Mouse (Mus musculus) adrenal gland, adult 8-10 months (tissue): Measurements from ENCODE around the gene Gkn2. TPM values are rescaled to one million over a fixed set of nuclear protein-coding genes. Genes with fewer than 3 reads are reported as not detected.

ENCODE experiments used
- DNase-seq: peaks from one replicate; pipeline ENCODE4 v3.0.0; 2022
- total RNA-seq, 4 experiments: library from RNA; stranded (reverse); gene quantifications; 2 replicates each; pipeline ENCODE4 v1.2.4; 2022

Gkn2 gene
- total RNA-seq, 4 experiments from 2014 or later: not detected

DNA sequence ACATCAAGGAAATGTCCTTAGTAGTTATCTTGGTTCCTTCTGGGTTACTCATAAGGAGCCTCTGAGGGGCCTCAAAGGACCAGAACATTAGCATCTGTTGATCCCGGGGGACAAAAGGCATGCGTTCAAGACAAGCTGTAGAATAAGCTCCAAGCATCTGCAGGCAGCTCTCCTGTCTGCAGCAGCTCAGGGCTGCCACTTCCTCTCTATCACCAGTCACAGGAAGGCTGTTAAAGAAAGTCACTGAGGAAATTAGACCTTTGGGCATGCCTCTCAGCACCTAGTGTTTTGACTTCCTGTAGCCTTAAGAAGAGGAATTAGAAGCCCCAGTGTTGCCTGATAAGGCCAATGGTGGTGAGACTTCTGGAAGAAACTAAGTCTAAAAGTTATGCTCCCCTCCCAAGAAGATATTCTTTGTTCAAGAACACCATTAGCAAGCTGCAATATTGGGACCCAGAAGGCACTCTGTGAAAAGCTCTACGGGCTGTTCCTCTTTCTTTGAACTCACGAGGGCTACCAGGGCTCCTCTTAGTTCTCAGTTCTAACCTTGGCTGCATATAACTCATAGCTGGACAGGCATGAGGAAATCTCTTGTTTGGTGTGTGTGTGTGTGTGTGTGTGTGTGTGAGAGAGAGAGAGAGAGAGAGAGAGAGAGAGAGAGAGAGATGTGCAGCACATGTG is 26.9 kb downstream of the Gkn2 start:
- DNase-seq: no peak

DNA sequence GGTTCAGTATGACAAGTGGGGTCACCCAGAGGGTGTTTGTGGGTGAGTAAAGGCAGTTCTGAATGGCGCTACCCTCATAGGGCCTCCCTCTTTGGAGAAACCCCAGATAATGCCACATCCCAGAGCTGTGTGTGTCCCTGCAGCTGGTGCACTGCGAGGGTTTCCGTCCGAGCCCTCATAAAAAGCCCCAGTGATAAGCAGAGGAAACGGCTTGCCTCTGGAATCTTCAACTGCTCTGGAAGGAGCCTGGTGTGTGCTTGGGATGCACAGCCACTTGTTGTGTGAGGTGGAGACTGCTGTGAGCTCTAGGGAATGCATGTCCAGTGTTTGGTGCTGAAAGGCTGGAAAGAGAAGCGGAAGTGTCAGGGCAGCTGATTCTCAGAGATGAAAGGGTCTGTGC is 28.3 kb downstream of the Gkn2 start:
- no peak for DNase-seq

DNA sequence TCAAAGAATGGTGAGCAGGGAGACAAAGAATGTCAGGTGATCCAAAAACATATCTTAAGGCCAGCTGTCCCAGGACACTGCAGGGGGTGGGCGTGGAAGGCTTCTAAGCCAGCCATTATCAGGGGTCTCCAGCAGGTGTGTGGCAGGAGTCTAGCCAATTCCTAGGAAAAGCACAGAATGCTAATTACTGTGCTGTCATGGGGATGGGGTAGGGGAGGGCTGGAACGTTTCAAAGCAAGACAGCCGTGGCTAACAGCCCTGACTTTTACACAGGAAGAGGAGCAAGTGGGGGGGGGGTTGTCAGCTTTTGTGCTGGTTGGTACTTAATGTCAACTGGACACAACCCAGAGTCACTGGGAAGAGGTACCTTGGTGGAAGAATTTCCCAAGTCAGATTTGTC is 38.9 kb downstream of the Gkn2 start:
- DNase-seq: no peak

DNA sequence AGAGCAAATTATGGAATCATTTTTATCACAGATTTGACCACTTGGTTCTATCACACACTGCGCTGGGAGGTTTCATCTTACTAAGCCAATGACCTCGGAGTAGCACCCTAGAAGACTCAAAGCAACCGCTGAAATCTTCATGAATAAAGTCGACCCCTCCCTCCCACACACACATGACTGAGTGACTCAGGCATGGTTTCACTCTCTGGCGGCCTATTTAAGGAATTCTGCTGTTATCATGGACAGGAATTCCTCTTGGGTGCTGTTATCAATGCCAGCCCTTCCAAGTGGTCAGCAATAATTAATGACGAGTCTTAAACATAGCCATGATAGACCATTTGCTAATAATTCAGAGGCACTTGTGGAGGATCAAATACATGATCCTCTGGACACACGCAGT is 49.1 kb downstream of the Gkn2 start:
- peak; percentile 3 for DNase-seq

DNA sequence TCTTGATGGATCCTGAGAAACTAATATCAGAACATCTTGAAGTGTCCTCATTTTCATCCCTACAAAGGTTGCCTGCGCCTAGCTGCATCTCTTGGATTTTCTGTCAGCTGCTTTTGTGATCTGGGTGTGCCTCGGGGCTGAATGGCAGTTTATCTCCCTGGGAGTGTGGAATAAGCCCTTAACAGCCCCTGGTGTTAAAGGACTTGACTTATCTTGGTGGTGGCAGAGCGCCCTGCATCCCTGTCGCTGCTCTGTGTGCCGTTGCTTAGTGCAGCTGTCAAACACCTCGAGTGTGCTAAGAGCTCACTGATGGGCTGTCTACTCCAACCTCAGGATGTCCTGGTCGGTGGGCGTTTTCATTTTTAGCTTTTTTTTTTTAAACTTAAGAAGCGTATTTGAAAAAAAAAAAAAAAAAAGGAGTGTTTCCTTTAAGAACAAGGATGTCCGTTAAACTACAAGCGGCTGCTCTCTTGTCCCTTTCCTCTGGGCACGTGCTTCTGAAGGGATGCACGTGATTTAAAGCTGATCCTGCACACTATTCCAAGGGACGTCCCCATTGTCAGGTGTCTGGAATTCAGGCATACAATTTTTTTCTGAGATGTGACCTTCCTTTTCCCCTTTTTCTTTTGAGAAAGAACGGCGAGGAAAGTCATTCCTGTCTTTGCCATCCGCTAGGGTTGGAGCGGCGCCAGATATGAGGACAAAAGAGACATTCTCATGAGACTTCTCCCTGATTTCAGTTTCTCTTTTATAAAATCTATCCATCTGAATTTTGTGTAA is 51.1 kb downstream of the Gkn2 start:
- DNase-seq: peak; percentile 14

DNA sequence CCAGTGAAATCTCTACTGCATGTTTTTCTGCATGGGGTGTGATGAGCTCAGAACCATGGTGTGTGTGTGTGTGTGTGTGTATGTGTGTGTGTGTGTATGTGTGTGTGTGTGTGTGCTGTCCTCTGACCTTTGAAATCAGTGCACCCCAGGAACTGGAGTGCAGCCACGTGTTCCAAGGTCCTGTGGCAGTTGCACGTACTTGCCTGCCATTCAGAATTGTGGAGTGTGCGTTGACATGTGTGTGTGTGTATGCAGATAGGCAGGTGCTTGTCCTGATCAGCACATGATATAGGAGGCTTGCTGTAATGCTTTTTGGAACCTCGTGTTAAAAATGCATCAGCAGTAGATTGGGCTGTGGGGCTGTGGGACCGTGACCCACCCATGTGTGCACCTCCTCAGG is 53.8 kb downstream of the Gkn2 start:
- DNase-seq: no peak

DNA sequence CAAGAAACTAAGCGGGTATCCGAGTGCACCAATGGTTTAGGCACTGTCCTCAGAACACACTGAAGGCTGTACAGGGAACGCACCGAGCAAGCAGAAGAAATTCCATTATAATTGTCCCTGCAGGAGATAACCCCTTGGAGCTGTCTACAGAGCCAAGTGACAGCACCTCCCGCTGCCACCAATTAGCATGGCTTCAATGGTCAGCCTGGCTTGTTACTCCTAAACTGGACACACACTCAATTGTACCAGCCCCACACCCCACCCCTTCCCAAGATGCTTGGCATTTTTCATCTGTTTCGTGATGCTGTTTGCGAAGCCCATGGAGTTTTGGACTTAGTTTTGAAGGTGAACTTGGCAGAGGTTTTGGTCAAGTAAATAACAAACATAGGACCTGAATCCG is 54.5 kb downstream of the Gkn2 start:
- no peak for DNase-seq

DNA sequence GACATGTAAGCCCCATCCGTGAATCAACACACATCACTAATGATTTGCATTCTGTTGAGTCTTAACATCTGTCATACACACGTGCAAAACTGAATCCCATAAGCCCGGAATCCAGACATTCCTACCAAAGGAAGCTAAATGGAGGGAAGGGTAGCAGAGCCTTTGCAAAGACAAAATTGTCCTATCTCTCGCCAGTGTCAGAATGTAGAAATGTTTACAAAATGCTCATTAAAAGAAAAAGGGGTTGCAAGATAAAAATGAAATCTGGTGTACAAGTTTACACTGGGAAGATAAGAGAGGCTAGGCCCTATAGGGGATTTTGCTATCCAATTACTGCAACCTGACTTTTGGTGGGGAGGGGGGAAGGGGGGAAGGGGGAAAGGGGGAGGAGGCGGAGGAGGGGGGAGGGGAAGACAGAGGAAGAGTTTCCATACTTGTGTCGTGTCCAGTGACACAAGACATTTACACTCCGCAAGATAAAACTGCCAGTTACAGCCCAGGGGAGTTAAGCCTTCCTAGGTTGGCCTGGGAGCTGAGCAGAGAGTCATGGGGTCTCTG is 55.4 kb downstream of the Gkn2 start, which contains the start of gene Bmp10:
Bmp10 (plus strand) TSS at position 508 of the 558 bp plus-strand sequence.
- no peak for DNase-seq

Other genes with a start within 250 kb of the Gkn2 start
- 10 to 100 TPM; 13.9 to 22.5 (median 18.3) TPM for gene Antxr1, start 37.5 kb upstream of the Gkn2 start, total RNA-seq
- not detected for gene Gkn1, start 22.4 kb upstream of the Gkn2 start, total RNA-seq
- gene Gkn3, start 15.6 kb downstream of the Gkn2 start, total RNA-seq: under 1 TPM in 2 of 4 experiments, not detected in 2; 0.59 to 0.99 TPM
- gene Bmp10, start 55.6 kb downstream of the Gkn2 start, total RNA-seq: not detected
- gene Arhgap25, start 159.9 kb downstream of the Gkn2 start, total RNA-seq: 1 to 10 TPM; 2.6 to 7.4 (median 5.1) TPM
- under 1 TPM; 0.10 to 0.89 (median 0.36) TPM for gene Prokr1, start 217.4 kb downstream of the Gkn2 start, total RNA-seq